In genomic region chr13:52777396-52778034, GRCm38 (mm10) we compare ENCODE assay signal across 12 mouse cellular contexts.
A peak's percentile ranks its signal among the peaks of the same experiment; 100 is the strongest.
DNase-seq lines count a peak whose midpoint lies in the region; ATAC-seq and TF ChIP-seq lines count a peak whose summit lies in the region.
"Had no signal": no experiment of that assay in that cellular context is flagged by ENCODE, and none has a peak within 500 bp of the region (broad histone marks: within the 10 kb centered on the region; RNA-seq: fewer than 3 reads in every experiment).

No protein-coding gene starts in this region.

- TF ChIP-seq EP300 in lung, postnatal 0 days (IDR thresholded peaks at IDR 0.05): no peak

- H3K4me1 ChIP-seq in lung, postnatal 0 days (ENCODE audit: insufficient read depth, low read depth, low read length): peaks cover 3% of the 10 kb centered on the region; the same call in 1 of the 2 replicates

- DNase-seq in gastrocnemius, adult 2 months: peak; percentile 38
- DNase-seq in gastrocnemius, adult 18-20 months (ENCODE audit: low spot score): no peak
- peak; percentile 15 for DNase-seq in lung, postnatal 0 days (ENCODE audit: low spot score)
- DNase-seq in lung, postnatal 25 days (ENCODE audit: low spot score): no peak
- peak; percentile 32 for DNase-seq in gastrocnemius, postnatal 14 days
- DNase-seq in lung, postnatal 4 days: peak; percentile 36 to 74
- DNase-seq in layer of hippocampus, adult 9-10 months (ENCODE audit: low spot score): no peak
- no peak for DNase-seq in right cerebral cortex, adult 18-20 months

- no peaks in the 10 kb centered on the region for H3K36me3 ChIP-seq in lung, postnatal 0 days (ENCODE audit: insufficient read depth, low read length)
- H3K36me3 ChIP-seq: hindbrain, embryonic 15.5 days; neural tube, embryonic 15.5 days had no signal

- no peak for TF ChIP-seq CTCF in gastrocnemius, adult 2 months (IDR thresholded peaks at IDR 0.05)
- TF ChIP-seq CTCF in lung, postnatal 0 days (IDR thresholded peaks at IDR 0.05): no peak

- peak; percentile 38; the same call in 1 of the 2 replicates for ATAC-seq in lung, postnatal 0 days

- no peak overlapping the region for H3K9ac ChIP-seq in lung, postnatal 0 days (replicated peaks; ENCODE audit: low read depth)
- H3K9ac ChIP-seq: hindbrain, embryonic 15.5 days; neural tube, embryonic 15.5 days had no signal

- intact Hi-C loops in gastrocnemius, adult 2 months (cut with DNase I): loop anchor here (5.0 kb wide), 1 partner anchor 35 kb away; no protein-coding TSS in a partner anchor
- intact Hi-C loops in gastrocnemius, postnatal 14 days (cut with DNase I; ENCODE audit: low total_unique reads): no loop called here

- H3K4me3 ChIP-seq in gastrocnemius, adult 2 months: no peak overlapping the region
- H3K4me3 ChIP-seq in lung, postnatal 0 days (ENCODE audit: low read depth, low read length): no peak overlapping the region
- H3K4me3 ChIP-seq: erythroblast, embryonic 14.5 days; hindbrain, embryonic 15.5 days; neural tube, embryonic 15.5 days had no signal

- WGBS in lung, postnatal 0 days: 53% methylated on average over 6 of the region's 6 CpGs

- no peaks in the 10 kb centered on the region for H3K9me3 ChIP-seq in lung, postnatal 0 days (ENCODE audit: low read length)
- H3K9me3 ChIP-seq: hindbrain, embryonic 15.5 days; neural tube, embryonic 15.5 days had no signal

- H3K27me3 ChIP-seq in lung, postnatal 0 days (replicated peaks; ENCODE audit: insufficient read depth, low read length): no peaks in the 10 kb centered on the region
- H3K27me3 ChIP-seq: hindbrain, embryonic 15.5 days; neural tube, embryonic 15.5 days had no signal

- peak overlapping the region; percentile 24; the same call in 1 of the 2 replicates for H3K27ac ChIP-seq in gastrocnemius, adult 2 months
- no peak overlapping the region for H3K27ac ChIP-seq in lung, postnatal 0 days (ENCODE audit: low read length)
- H3K27ac ChIP-seq: hindbrain, embryonic 15.5 days; macrophage; neural tube, embryonic 15.5 days had no signal

- H3K4me2 ChIP-seq in lung, postnatal 0 days (replicated peaks; ENCODE audit: low read depth, low read length): no peak overlapping the region
- H3K4me2 ChIP-seq: hindbrain, embryonic 15.5 days; neural tube, embryonic 15.5 days had no signal

Comparison
In these comparisons a context has a peak if more than half of its experiments do, and no peak if none do; other contexts are left out.
1. DNase-seq: peak in gastrocnemius, adult 2 months (single experiment), lung, postnatal 0 days (single experiment), gastrocnemius, postnatal 14 days (single experiment) and lung, postnatal 4 days (2 of 2); none in gastrocnemius, adult 18-20 months (single experiment), lung, postnatal 25 days (single experiment), layer of hippocampus, adult 9-10 months (single experiment) and right cerebral cortex, adult 18-20 months (single experiment).